Mouse (Mus musculus) liver, adult 2 months (tissue): ENCODE measurements around the gene Cdx2.

ENCODE experiments used
- CTCF ChIP-seq: fragments of 200-500 bp; IDR thresholded peaks from 2 replicates; pipeline ENCODE4 v1.5.1; 2011; ENCODE audit warnings: low read depth, low read length, control low read depth
- POLR2A ChIP-seq: fragments of 200-500 bp; IDR thresholded peaks from 2 replicates; pipeline ENCODE4 v1.6.1; 2011; ENCODE audit warnings: low read length, control low read depth; ENCODE audit not compliant: insufficient read depth; ENCODE audit errors: extremely low read depth

DNA sequence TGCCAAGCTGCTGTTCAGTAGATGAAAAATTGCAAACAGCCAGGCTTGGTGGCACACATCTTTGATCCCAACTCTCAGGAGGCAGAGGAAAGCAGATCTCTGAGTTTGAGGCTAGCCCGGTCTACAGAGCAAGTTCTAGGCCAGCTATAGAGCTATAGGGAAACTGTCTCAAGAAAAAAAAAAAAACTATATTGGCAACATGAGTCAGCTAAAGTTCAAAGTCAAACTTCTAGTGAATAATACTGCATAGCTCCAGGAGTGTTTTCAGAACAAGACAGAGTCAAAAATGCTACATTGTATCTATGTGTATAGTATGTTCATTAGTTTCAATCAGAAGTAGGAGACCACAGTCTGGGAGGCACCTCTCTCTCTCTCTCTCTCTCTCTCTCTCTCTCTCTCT, 46.9 kb downstream of the Cdx2 start:
- TF ChIP-seq CTCF (no peak), POLR2A (no peak)
